Mouse (Mus musculus): Measurements from ENCODE around the gene Polr2a. TPM values are rescaled to one million over a fixed set of nuclear protein-coding genes. Genes with fewer than 3 reads are reported as not detected.
"Not testable (repeated sequence)": the region's sequence is repeated elsewhere in the genome, so short reads cannot be mapped to it uniquely, and the experiment has no call there.

Polr2a gene
- polyA plus RNA-seq, 1 experiment from 2014 or later: 65.0 TPM

GRCm38 (mm10) chr11:69708614-69709265 lies 49.7 kb downstream of the Polr2a start:
- H3K27me3 ChIP-seq (ENCODE audit: control insufficient read depth, insufficient read depth, low read length): no peaks in the 10 kb centered on the region
- H3K9me3 ChIP-seq (ENCODE audit: control insufficient read depth, low read length): no peaks in the 10 kb centered on the region
- 69% methylated on average over 3 of the region's 3 CpGs for WGBS
- DNase-seq (ENCODE audit: low spot score) (no peak), ATAC-seq (ENCODE audit: insufficient read depth, low FRiP score, low TSS enrichment) (no peak)
- H3K36me3 ChIP-seq (ENCODE audit: control insufficient read depth, insufficient read depth, low read length): no peaks in the 10 kb centered on the region
- no peaks in the 10 kb centered on the region for H3K4me1 ChIP-seq (ENCODE audit: control insufficient read depth, insufficient read depth, low read length)
- H3K4me3 ChIP-seq (ENCODE audit: low read depth, low read length): no peak overlapping the region
- no peak overlapping the region for H3K4me2 ChIP-seq (ENCODE audit: low read depth)
- H3K9ac ChIP-seq (ENCODE audit: low read length): no peak overlapping the region
- H3K27ac ChIP-seq (ENCODE audit: low read depth, low read length): no peak overlapping the region

GRCm38 (mm10) chr11:69707873-69708381 lies 50.5 kb downstream of the Polr2a start:
- Histone ChIP-seq H3K4me3 (ENCODE audit: low read depth, low read length) (no peak overlapping the region), H3K27me3 (ENCODE audit: control insufficient read depth, insufficient read depth, low read length) (no peaks in the 10 kb centered on the region), H3K36me3 (ENCODE audit: control insufficient read depth, insufficient read depth, low read length) (no peaks in the 10 kb centered on the region), H3K27ac (ENCODE audit: low read depth, low read length) (no peak overlapping the region), H3K4me2 (ENCODE audit: low read depth) (no peak overlapping the region), H3K4me1 (ENCODE audit: control insufficient read depth, insufficient read depth, low read length) (no peaks in the 10 kb centered on the region), H3K9ac (ENCODE audit: low read length) (no peak overlapping the region), H3K9me3 (ENCODE audit: control insufficient read depth, low read length) (no peaks in the 10 kb centered on the region)
- ATAC-seq (ENCODE audit: insufficient read depth, low FRiP score, low TSS enrichment) (no peak), DNase-seq (ENCODE audit: low spot score) (no peak)
- 89% methylated on average over 4 of the region's 4 CpGs for WGBS

- Histone ChIP-seq H3K4me3 (ENCODE audit: low read depth, low read length) (no peak overlapping the region), H3K9me3 (ENCODE audit: control insufficient read depth, low read length) (no peaks in the 10 kb centered on the region)
- 83% methylated on average over 4 of the region's 4 CpGs for WGBS
Measured at GRCm38 (mm10) chr11:69707480-69707847, 51.0 kb downstream of the Polr2a start.

GRCm38 (mm10) chr11:69706775-69707479 lies 51.5 kb downstream of the Polr2a start:
- Histone ChIP-seq H3K36me3 (ENCODE audit: control insufficient read depth, insufficient read depth, low read length) (no peaks in the 10 kb centered on the region), H3K27ac (ENCODE audit: low read depth, low read length) (no peak overlapping the region), H3K4me1 (ENCODE audit: control insufficient read depth, insufficient read depth, low read length) (no peaks in the 10 kb centered on the region), H3K4me2 (ENCODE audit: low read depth) (no peak overlapping the region), H3K9ac (ENCODE audit: low read length) (no peak overlapping the region), H3K4me3 (ENCODE audit: low read depth, low read length) (no peak overlapping the region), H3K27me3 (ENCODE audit: control insufficient read depth, insufficient read depth, low read length) (no peaks in the 10 kb centered on the region), H3K9me3 (ENCODE audit: control insufficient read depth, low read length) (no peaks in the 10 kb centered on the region)
- ATAC-seq (ENCODE audit: insufficient read depth, low FRiP score, low TSS enrichment) (no peak), DNase-seq (ENCODE audit: low spot score) (no peak)
- 43% methylated on average over 6 of the region's 6 CpGs for WGBS

More at GRCm38 (mm10) chr11:69707480-69707847, 51.0 kb downstream of the Polr2a start:
- no peak overlapping the region for H3K4me2 ChIP-seq (ENCODE audit: low read depth)
- H3K9ac ChIP-seq (ENCODE audit: low read length): no peak overlapping the region
- no peak overlapping the region for H3K27ac ChIP-seq (ENCODE audit: low read depth, low read length)
- no peaks in the 10 kb centered on the region for H3K27me3 ChIP-seq (ENCODE audit: control insufficient read depth, insufficient read depth, low read length)
- no peaks in the 10 kb centered on the region for H3K4me1 ChIP-seq (ENCODE audit: control insufficient read depth, insufficient read depth, low read length)
- ATAC-seq (ENCODE audit: insufficient read depth, low FRiP score, low TSS enrichment): no peak
- DNase-seq (ENCODE audit: low spot score): no peak
- no peaks in the 10 kb centered on the region for H3K36me3 ChIP-seq (ENCODE audit: control insufficient read depth, insufficient read depth, low read length)

GRCm38 (mm10) chr11:69704613-69705010 lies 53.8 kb downstream of the Polr2a start:
- H3K9ac ChIP-seq (ENCODE audit: low read length): no peak overlapping the region
- 67% methylated on average over 2 of the region's 2 CpGs for WGBS
- H3K27me3 ChIP-seq (ENCODE audit: control insufficient read depth, insufficient read depth, low read length): no peaks in the 10 kb centered on the region
- no peaks in the 10 kb centered on the region for H3K9me3 ChIP-seq (ENCODE audit: control insufficient read depth, low read length)
- no peak overlapping the region for H3K4me3 ChIP-seq (ENCODE audit: low read depth, low read length)
- H3K36me3 ChIP-seq (ENCODE audit: control insufficient read depth, insufficient read depth, low read length): no peaks in the 10 kb centered on the region
- H3K4me1 ChIP-seq (ENCODE audit: control insufficient read depth, insufficient read depth, low read length): no peaks in the 10 kb centered on the region
- no peak for DNase-seq (ENCODE audit: low spot score)
- ATAC-seq (ENCODE audit: insufficient read depth, low FRiP score, low TSS enrichment): no peak
- no peak overlapping the region for H3K27ac ChIP-seq (ENCODE audit: low read depth, low read length)
- no peak overlapping the region for H3K4me2 ChIP-seq (ENCODE audit: low read depth)

- WGBS: 72% methylated on average over 8 of the region's 8 CpGs
Measured at GRCm38 (mm10) chr11:69703814-69704612, 54.4 kb downstream of the Polr2a start.

GRCm38 (mm10) chr11:69703381-69703780 lies 55.1 kb downstream of the Polr2a start:
- not testable (repeated sequence) for ATAC-seq (ENCODE audit: insufficient read depth, low FRiP score, low TSS enrichment); H3K36me3 ChIP-seq (ENCODE audit: control insufficient read depth, insufficient read depth, low read length); H3K27ac ChIP-seq (ENCODE audit: low read depth, low read length); H3K4me3 ChIP-seq (ENCODE audit: low read depth, low read length); DNase-seq (ENCODE audit: low spot score); H3K4me1 ChIP-seq (ENCODE audit: control insufficient read depth, insufficient read depth, low read length); H3K9ac ChIP-seq (ENCODE audit: low read length); H3K27me3 ChIP-seq (ENCODE audit: control insufficient read depth, insufficient read depth, low read length); H3K9me3 ChIP-seq (ENCODE audit: control insufficient read depth, low read length); H3K4me2 ChIP-seq (ENCODE audit: low read depth)
- WGBS: 70% methylated on average over 2 of the region's 3 CpGs

More at GRCm38 (mm10) chr11:69703814-69704612, 54.4 kb downstream of the Polr2a start:
- no peaks in the 10 kb centered on the region for H3K4me1 ChIP-seq (ENCODE audit: control insufficient read depth, insufficient read depth, low read length)
- H3K4me2 ChIP-seq (ENCODE audit: low read depth): no peak overlapping the region
- no peak overlapping the region for H3K4me3 ChIP-seq (ENCODE audit: low read depth, low read length)
- H3K27ac ChIP-seq (ENCODE audit: low read depth, low read length): no peak overlapping the region
- H3K9me3 ChIP-seq (ENCODE audit: control insufficient read depth, low read length): no peaks in the 10 kb centered on the region
- ATAC-seq (ENCODE audit: insufficient read depth, low FRiP score, low TSS enrichment) (no peak), DNase-seq (ENCODE audit: low spot score) (no peak)
- no peak overlapping the region for H3K9ac ChIP-seq (ENCODE audit: low read length)
- H3K36me3 ChIP-seq (ENCODE audit: control insufficient read depth, insufficient read depth, low read length): no peaks in the 10 kb centered on the region
- H3K27me3 ChIP-seq (ENCODE audit: control insufficient read depth, insufficient read depth, low read length): no peaks in the 10 kb centered on the region

GRCm38 (mm10) chr11:69702886-69703285 lies 55.6 kb downstream of the Polr2a start:
- H3K27ac ChIP-seq (ENCODE audit: low read depth, low read length); H3K4me2 ChIP-seq (ENCODE audit: low read depth); ATAC-seq (ENCODE audit: insufficient read depth, low FRiP score, low TSS enrichment); H3K36me3 ChIP-seq (ENCODE audit: control insufficient read depth, insufficient read depth, low read length); DNase-seq (ENCODE audit: low spot score); H3K9me3 ChIP-seq (ENCODE audit: control insufficient read depth, low read length); H3K4me3 ChIP-seq (ENCODE audit: low read depth, low read length); H3K4me1 ChIP-seq (ENCODE audit: control insufficient read depth, insufficient read depth, low read length); H3K9ac ChIP-seq (ENCODE audit: low read length); H3K27me3 ChIP-seq (ENCODE audit: control insufficient read depth, insufficient read depth, low read length): not testable (repeated sequence)
- WGBS: 94% methylated on average over 10 of the region's 10 CpGs

All from neural tube, embryonic 11.5 days (tissue).